Mouse (Mus musculus) small intestine, adult 10 weeks (tissue): ENCODE data around the gene Rnf31. TPM values are rescaled to one million over a fixed set of nuclear protein-coding genes. Genes with fewer than 3 reads are reported as not detected.

Experiments
- polyA plus RNA-seq: library from polyadenylated mRNA; stranded (reverse); fragments of 350-450 nt; fragmentation: Illumina TruSeq; extraction: RNeasy Lipid Tissue Mini Kit (QIAGEN cat#74804); gene quantifications from one replicate; pipeline ENCODE4 v1.2.3, GENCODE M21; 2014; ENCODE audit warnings: low replicate concordance

The Rnf31 gene
- polyA plus RNA-seq = 4.8 TPM

DNA sequence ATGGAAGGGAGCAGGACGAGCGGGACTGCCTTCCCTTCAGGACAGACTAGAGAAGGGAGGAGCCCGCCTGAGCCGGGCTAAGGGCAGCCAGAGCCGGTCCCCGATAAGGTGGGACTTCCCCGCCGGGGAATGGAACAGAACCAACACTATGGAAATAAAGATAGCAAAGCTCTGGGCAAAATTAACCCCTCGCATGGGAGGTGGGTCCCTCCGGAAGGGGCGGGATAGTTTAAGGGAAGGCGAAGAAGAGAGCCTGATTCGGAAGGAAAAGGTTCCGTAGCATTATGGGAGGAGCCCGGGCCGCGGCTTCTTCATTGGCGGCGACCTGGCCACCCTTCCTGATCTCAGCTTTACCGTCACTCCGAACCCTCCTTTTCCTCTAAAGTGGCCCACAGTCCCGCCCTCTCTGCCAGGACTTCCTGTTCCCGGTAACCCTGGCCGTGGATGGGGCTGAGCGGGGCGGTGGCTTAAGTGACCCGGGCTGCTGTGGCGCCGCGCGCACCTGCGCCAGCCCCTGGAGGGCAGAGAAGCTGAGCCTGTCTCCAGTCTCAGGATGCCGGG is at the start of gene Rnf31:
Rnf31 (plus strand) TSS at position 378 of the 561 bp plus-strand sequence.

DNA sequence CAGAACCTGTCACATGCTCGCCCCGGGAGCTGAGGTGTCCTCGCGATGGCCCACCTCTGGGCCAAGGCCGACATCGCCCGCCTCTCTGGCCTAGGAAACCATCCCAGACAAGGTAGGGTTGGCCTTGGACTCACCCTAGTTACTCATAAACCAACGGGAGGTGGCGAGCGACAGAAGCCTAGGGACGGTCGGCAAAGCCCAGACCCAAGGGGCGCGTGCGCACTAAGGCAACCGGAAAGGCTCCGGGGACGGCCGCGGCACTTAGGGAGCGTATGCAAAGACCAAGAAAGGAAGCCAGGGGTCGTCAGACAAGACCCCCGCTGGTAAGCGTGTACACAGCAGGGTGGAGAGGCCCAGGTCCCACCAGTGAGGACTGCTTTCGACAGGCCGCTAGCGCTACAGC is 31.7 kb upstream of the Rnf31 start, which contains the start of gene Dcaf11:
Dcaf11 (plus strand) TSS at position 208 of the 403 bp plus-strand sequence.

DNA sequence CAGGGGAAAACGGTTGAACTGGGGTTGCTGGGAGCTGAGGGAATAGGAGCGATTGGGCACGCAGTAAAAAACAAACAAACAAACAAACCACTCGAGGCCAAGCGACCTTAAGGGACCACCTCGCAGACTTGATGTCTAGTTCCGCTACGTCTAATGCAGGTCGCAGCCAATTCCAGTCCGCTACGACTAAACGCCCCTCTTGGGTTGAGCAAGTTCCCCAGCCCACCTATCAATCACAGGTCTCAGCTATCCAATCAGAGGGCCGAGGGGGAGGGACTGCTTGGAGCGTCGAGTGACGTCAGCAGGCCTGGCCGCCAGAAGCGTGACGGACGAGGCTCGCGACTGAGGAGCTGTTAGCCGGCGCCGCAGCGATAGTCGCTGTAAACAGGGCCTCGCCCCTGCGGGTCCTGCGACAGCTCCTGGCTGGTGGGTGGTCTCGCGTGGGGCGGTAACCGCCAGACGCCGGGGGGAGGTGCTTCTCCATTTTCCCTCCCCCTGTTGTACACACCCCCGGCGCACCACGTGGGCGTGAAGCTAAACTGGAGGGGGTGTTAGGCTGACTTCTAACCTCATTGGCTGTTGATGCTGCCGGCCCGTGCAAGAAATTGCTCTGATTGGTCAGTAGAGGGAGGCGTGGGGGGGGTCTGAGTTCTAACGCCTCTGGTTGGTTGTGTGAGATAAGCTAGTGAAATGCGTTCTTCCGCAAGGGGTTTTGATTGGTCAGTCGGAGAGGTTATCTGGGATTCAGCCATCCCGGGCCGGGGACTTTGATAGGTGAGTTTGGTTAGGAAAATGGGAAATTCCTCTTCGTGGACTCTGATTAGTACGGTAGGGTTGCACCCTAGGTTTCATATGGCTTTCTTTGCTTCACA is 31.1 kb upstream of the Rnf31 start, which contains the start of gene A730061H03Rik:
A730061H03Rik (minus strand) TSS at position 205 of the 872 bp plus-strand sequence.

DNA sequence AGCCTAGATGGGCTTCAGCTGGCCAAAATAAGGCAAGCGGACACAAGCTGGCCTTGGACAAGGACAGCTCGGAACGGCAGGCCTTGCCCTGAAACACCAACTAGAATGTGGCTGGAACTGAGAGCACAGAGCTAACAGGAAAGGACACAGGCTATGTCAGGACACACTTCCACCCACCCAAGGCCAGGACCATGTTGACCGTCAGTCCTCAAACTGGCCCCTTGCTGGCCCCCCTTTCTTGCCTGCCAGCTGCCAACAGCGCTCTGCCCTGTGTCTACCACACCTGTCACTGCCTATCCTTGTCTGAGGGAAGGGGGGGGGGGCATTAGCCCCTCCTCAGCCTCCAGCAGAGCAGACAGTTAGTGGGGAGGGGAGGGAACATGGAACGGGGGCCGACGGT is 16.2 kb upstream of the Rnf31 start, which contains the start of gene Fitm1:
Fitm1 (plus strand) TSS at position 316 of the 400 bp plus-strand sequence.

DNA sequence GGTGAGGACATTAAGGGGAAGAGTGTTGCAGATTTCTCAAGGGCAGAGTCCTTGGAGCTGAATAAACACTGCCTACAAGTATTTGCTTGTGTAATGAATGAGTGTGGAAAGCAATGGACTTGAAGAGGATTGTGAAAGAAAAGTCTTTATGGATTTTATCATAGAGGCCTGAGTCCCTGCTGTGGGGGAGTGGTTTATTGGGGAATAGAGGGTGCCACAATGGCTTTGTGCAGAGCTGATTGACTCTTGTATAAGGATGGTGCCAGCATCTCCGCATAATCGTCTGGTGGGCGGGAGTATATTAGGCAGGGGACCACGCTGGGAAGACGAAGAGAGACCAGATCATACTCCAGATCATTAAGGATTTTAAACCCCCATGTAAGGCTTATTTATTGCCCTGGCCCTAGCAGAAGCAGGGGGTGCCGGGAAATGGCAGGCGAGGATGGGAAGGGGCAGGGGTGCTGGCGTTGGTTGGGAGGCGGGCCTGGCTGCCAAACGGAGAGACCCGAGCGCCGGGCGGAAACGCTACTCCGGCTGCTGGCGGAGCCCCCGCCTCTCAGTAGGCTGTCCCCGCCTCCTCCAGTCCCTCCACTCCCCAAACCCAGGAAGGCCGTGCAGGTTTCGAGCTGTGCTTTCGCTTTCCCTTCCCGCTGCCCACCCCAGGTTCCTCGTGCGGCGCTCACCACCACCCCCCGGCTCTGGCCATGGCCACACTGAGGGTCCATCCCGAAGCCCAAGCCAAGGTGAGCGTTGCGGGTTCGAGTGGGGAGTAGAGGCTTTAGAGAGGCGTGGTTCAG is 13.4 kb upstream of the Rnf31 start, which contains the start of gene Psme1:
Psme1 (plus strand) TSS at position 253 of the 797 bp plus-strand sequence.

DNA sequence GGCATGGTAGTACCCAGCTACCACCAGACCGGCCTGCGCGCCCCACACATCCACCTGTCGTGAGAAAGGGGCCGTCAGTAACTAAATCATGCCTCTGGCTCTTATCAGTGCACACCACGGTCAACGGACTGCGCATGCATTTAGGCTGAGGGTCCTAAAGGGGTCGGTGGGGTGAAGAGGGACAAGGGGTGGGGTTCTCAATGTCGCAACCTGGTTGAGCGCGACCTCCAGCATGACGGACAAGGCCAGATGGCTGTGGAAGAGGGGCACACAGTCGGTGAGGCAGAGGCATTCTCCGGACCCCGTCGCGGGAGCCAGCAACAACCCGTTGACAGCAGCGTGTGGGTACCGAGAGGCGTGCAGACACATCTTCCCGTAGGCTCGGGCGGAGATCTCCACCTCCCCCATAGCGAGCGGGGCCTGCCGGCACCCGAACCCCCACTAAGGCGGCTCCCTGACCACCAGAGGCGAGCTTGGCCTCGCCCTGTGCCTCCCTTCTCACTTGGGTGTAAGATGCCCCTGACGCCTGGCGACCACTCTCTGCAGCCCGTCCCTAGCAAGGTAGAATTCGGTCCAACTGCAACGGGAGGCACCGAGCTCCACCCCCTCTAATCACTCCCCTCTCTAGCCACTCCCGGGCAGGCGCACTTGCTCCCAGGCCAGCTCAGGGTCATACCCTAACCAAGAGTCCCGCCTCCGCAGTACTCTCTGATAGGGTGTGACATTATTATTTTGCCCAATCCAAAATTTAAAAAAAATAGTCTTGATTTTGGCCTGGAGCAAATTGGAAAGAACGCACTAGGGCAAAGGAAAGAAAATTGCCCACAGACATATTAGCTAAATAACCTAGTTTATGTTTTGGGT is 6.6 kb upstream of the Rnf31 start, which contains the start of gene Emc9:
Emc9 (minus strand) TSS at position 601 of the 864 bp plus-strand sequence.

DNA sequence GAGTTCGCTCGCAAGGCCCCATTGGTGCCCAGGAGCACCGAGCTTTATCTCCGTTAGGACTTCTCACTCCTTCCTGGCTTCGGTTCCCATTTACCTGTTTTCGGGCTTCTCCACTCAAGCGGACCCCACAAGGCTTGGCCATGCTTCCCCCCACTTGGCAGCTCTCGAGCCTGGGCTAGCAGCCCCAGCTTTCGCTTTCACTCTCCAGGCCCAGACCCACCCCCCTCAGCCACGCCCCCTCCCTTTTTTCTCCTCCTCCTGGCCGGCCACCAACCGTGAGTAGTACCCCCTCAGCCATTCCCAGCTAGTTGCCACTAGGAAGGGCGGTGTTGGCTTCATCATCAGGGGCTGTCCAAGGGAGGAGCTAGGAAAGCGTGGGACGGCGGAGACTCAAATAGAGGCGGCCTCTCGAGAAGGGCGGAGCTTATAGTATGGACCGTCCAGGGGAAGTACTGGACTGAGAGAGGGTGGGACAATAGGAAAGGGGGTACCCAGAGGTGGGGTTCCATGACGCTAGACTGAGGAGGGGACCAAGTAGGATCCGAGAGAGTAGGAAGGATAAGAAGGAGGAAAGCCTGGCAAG is 669 bp upstream of the Rnf31 start, which contains the start of gene Psme2:
Psme2 (minus strand) TSS at position 366 of the 583 bp plus-strand sequence.

DNA sequence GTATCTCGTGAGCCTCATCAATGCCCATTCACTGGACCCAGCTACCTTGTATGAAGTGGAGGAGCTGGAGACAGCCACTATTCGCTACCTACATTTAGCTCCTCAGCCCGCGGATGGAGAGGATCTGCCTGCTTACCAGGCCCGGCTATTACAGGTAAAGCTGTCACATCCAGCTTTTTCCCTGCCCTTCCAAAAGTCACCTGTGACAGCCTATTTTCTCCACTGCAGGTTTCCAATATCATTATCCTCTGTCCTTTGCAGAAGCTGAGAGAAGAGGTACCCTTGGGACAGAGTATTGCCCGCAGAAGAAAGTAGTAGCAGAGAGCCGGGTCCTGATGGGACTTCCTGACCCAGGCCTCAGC is 11.7 kb downstream of the Rnf31 start, which contains the start of gene Irf9:
Irf9 (plus strand) TSS at position 301 of the 362 bp plus-strand sequence.

DNA sequence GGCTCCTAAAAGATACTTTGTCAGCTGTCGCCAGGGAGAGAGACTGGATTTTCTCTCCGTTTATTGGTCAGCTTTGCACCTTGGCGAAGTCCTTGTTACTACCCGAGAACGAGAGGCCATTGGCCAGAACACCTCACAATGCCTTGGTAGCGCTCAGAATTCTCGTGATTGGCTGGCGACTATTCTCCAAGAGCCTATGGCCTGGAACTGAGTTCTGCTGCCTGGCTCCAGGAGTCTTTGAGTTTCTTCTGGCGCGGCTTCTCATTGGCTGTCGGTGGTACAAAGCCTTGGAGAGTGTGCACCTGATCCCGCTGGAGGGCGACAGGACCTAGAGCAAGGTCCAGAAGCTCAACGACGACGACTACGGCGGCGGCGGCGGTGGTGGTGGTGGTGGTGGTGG is 26.3 kb downstream of the Rnf31 start, which contains the start of gene Rec8:
Rec8 (plus strand) TSS at position 216 of the 400 bp plus-strand sequence.

DNA sequence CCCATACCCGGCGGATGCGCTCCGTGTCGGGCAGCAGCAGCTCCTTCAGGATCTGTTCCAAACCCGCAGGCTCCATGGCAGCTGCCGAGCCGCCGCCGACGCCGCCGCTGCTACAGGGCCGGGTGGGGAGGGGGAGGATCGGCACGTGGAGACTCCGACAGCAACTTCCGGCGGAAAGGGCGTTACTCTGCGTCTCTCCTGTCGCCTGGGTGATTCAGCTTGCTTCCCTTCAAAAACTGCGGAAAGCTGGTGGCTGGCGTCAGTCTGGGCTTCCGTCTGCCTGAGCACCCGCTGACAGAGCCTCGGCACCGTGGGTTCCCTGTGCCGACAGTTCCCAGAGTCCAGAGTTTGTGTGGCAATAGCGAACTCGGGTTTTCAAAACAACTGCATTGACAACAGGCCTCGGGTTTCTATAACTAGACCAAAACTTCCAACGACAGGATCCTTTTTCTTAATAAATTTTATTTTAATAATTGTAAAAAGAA is 44.1 kb downstream of the Rnf31 start, which contains the start of gene Ipo4:
Ipo4 (minus strand) TSS at position 435 of the 485 bp plus-strand sequence.

DNA sequence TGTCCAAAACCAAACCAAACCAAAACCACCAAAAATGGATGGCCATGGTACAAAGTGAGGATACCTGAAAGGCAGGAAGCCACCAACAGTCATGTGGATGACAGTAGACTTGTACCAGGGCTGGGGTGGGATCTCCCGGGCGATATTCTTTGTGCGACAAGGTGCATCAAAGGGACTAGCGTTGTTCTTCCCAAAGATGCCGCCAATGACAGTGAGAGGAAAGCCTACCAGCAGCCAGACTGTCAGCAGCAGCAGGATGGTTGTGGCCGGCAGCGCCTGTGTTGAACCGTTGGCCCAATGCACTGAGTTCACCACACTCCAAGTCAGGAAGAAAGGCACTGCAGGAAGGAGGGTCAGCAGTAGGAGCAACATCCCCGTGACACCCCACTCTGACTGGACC is 46.3 kb downstream of the Rnf31 start, which contains the start of gene Gm49378:
Gm49378 (minus strand) TSS at position 101 of the 400 bp plus-strand sequence.

DNA sequence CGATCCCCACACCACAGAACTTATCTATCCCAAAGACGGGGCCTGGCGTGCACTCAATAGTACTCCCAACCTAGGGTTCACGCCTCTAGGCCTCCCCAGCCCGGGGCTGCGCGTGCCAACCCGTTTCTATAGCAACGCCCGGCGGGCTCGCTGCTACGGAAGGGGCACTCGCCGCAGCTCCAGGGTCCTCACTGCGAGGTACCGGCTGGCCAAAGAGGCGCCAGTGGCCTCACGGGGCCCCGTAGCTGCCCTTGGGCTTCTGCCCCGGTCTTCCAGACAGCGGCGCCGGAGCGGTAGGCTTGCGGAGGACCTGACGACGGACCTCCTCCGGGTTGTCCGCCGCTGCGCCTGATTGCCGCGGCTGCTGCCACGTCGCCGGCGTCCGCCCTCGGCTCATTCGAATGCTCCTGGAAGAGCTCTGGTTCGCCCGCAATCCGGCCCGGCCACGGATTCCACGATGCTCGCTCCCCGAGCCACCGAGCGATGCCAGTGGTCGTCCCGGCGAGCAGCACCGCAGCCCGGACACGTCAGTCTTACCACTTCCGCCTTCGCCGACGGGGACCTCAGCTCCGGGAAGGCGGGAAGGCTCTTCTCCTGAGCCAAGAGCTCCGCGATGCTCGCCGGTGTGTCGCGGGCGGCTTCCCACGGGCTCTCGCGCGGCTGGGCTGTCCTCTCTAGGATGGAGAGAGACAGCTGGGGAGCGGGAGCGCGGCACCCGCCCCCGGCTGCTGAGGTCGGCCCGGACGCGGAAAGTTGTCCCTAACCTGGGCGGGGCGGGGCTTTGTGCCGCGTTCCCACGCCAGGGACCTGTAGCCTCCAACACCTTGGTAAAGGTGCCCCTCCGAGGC is 51.8 kb downstream of the Rnf31 start, which contains the start of gene Tm9sf1:
Tm9sf1 (minus strand) TSS at position 747 of the 848 bp plus-strand sequence.

DNA sequence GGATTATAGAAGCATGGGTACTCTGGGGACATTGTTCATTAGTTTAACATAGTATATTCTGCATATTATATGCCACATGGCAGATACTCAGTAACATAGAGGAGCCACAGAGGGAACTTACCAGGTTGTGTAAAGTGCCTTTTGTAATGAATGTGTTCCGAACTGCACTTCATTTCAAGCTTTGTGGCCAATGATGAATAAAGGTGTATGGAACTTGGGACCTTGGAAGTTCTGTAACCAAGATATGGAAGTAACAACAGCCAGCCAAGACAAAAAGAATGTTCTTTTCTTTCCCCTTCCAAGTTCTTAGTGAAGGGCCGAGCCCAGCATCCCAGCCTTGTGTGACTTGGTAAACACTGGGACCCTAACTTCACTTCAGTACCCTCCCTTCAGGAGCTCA is 58.4 kb downstream of the Rnf31 start, which contains the start of gene Tssk4:
Tssk4 (plus strand) TSS at position 301 of the 400 bp plus-strand sequence.

Other genes with a start within 250 kb of the Rnf31 start
- gene Dhrs4, start 113.0 kb upstream of the Rnf31 start, polyA plus RNA-seq = 120 TPM
- gene Carmil3, start 101.1 kb upstream of the Rnf31 start, polyA plus RNA-seq = not detected
- gene Cpne6, start 81.3 kb upstream of the Rnf31 start, polyA plus RNA-seq = not detected
- gene Nrl, start 66.7 kb upstream of the Rnf31 start, polyA plus RNA-seq = not detected
- 3.2 TPM for gene Pck2, start 51.4 kb upstream of the Rnf31 start, polyA plus RNA-seq
- gene Dcaf11, start 31.7 kb upstream of the Rnf31 start, polyA plus RNA-seq = 15.6 TPM
- not detected for gene A730061H03Rik, start 31.3 kb upstream of the Rnf31 start, polyA plus RNA-seq
- not detected for gene Fitm1, start 16.1 kb upstream of the Rnf31 start, polyA plus RNA-seq
- gene Psme1, start 13.6 kb upstream of the Rnf31 start, polyA plus RNA-seq = 223 TPM
- 10.6 TPM for gene Emc9, start 6.4 kb upstream of the Rnf31 start, polyA plus RNA-seq
- 276 TPM for gene Psme2, start 595 bp upstream of the Rnf31 start, polyA plus RNA-seq
- 60.3 TPM for gene Irf9, start 11.9 kb downstream of the Rnf31 start, polyA plus RNA-seq
- gene Rec8, start 26.3 kb downstream of the Rnf31 start, polyA plus RNA-seq = 2.0 TPM
- gene Ipo4, start 44.2 kb downstream of the Rnf31 start, polyA plus RNA-seq = 1.1 TPM
- gene Gm49378, start 46.2 kb downstream of the Rnf31 start, polyA plus RNA-seq = 0.89 TPM
- gene Tm9sf1, start 52.1 kb downstream of the Rnf31 start, polyA plus RNA-seq = 46.5 TPM
- gene Tssk4, start 58.5 kb downstream of the Rnf31 start, polyA plus RNA-seq = not detected
- gene Mdp1, start 68.8 kb downstream of the Rnf31 start, polyA plus RNA-seq = 29.1 TPM
- gene Gmpr2, start 80.2 kb downstream of the Rnf31 start, polyA plus RNA-seq = 19.7 TPM
- 16.8 TPM for gene Nedd8, start 80.4 kb downstream of the Rnf31 start, polyA plus RNA-seq
- gene Tinf2, start 90.1 kb downstream of the Rnf31 start, polyA plus RNA-seq = 15.6 TPM
- gene Tgm1, start 122.2 kb downstream of the Rnf31 start, polyA plus RNA-seq = not detected
- 0.33 TPM for gene Rabggta, start 130.6 kb downstream of the Rnf31 start, polyA plus RNA-seq
- 110 TPM for gene Dhrs1, start 154.0 kb downstream of the Rnf31 start, polyA plus RNA-seq
- gene Nop9, start 154.0 kb downstream of the Rnf31 start, polyA plus RNA-seq = 4.2 TPM
- 9.8 TPM for gene Cideb, start 166.8 kb downstream of the Rnf31 start, polyA plus RNA-seq
- gene Ltb4r2, start 169.7 kb downstream of the Rnf31 start, polyA plus RNA-seq = 3.6 TPM
- gene Ltb4r1, start 174.3 kb downstream of the Rnf31 start, polyA plus RNA-seq = not detected
- 0.15 TPM for gene Adcy4, start 192.4 kb downstream of the Rnf31 start, polyA plus RNA-seq
- gene Ripk3, start 197.2 kb downstream of the Rnf31 start, polyA plus RNA-seq = 1.9 TPM
- 0.52 TPM for gene Nfatc4, start 231.4 kb downstream of the Rnf31 start, polyA plus RNA-seq